Mouse (Mus musculus) liver, embryonic 16.5 days (tissue): ENCODE results near the gene Syt15. TPM values are rescaled to one million over a fixed set of nuclear protein-coding genes. Genes with fewer than 3 reads are reported as not detected.
"Not testable (repeated sequence)": the region's sequence is repeated elsewhere in the genome, so short reads cannot be mapped to it uniquely, and the experiment has no call there.

ENCODE experiments used
- ATAC-seq: fragments of 200-750 bp; cut with Nextera tagmentation; 2 replicates; pipeline ENCODE4 v1.8.0; 2017; ENCODE audit warnings: low read depth, mild to moderate bottlenecking, moderate number of reproducible peaks, moderate library complexity
- H3K27ac ChIP-seq: fragments of 300-500 bp; sonication (generic); 2 replicates; pipeline ENCODE4 v1.5.1; 2014; ENCODE audit warnings: mild to moderate bottlenecking, low read length
- H3K27me3 ChIP-seq: fragments of 300-500 bp; sonication (generic); 2 replicates; pipeline ENCODE4 v1.6.1; 2014; ENCODE audit warnings: low read depth, low read length, mixed read lengths; ENCODE audit not compliant: control insufficient read depth, insufficient read depth
- H3K36me3 ChIP-seq: fragments of 300-500 bp; sonication (generic); 2 replicates; pipeline ENCODE4 v1.6.1; 2014; ENCODE audit warnings: mild to moderate bottlenecking; ENCODE audit not compliant: control insufficient read depth, insufficient read depth
- H3K4me1 ChIP-seq: fragments of 300-500 bp; sonication (generic); 2 replicates; pipeline ENCODE4 v1.6.1; 2014; ENCODE audit warnings: low read depth, low read length, mixed read lengths; ENCODE audit not compliant: control insufficient read depth
- H3K4me2 ChIP-seq: fragments of 300-500 bp; sonication (generic); 2 replicates; pipeline ENCODE4 v1.6.1; 2014; ENCODE audit warnings: low read depth, low read length, mixed read lengths
- H3K4me3 ChIP-seq: fragments of 300-500 bp; sonication (generic); 2 replicates; pipeline ENCODE4 v1.5.1; 2014; ENCODE audit warnings: low read depth, mild to moderate bottlenecking, low read length
- H3K9ac ChIP-seq: fragments of 300-500 bp; sonication (generic); 2 replicates; pipeline ENCODE4 v1.6.1; 2014; ENCODE audit warnings: low read depth, low read length
- H3K9me3 ChIP-seq: fragments of 300-500 bp; sonication (generic); replicated peaks from 2 replicates; pipeline ENCODE4 v1.6.1; 2016; ENCODE audit warnings: low read length; ENCODE audit not compliant: control insufficient read depth
- WGBS: fragments of 180-500 bp; shearing (Covaris S2); extraction: QIAGEN DNeasy Blood & Tissue Kit; methylation state at CpG from one replicate; pipeline ENCODE4 v1.1.7; 2014; ENCODE audit not compliant: insufficient replicate concordance; 5-methylcytosine and 5-hydroxymethylcytosine counted together
- polyA plus RNA-seq: library from polyadenylated mRNA; unstranded; fragments of >200 nt; fragmentation: Nextera tagmentation; extraction: Ambion mirVana; gene quantifications from 2 replicates; pipeline ENCODE4 v1.2.1, GENCODE M21; 2015

Syt15 gene
- polyA plus RNA-seq, 1 experiment from 2014 or later = 0.57 TPM

- no peak for ATAC-seq
- Histone ChIP-seq H3K27me3 (no peaks in the 10 kb centered on the region), H3K4me2 (no peak overlapping the region), H3K9me3 (no peaks in the 10 kb centered on the region; the same call in 1 of the 2 replicates), H3K36me3 (no peaks in the 10 kb centered on the region; the same call in 1 of the 2 replicates), H3K4me3 (no peak overlapping the region), H3K4me1 (peaks cover 2% of the 10 kb centered on the region), H3K9ac (no peak overlapping the region), H3K27ac (no peak overlapping the region)
- 55% methylated on average over 4 of the region's 4 CpGs for WGBS
Observed at GRCm38 (mm10) chr14:34233846-34234245, 14.5 kb downstream of the Syt15 start.

GRCm38 (mm10) chr14:34234630-34235380, 15.4 kb downstream of the Syt15 start:
- H3K4me1 ChIP-seq = peaks cover 2% of the 10 kb centered on the region
- H3K4me2 ChIP-seq = peak overlapping the region; percentile 48
- no peaks in the 10 kb centered on the region for H3K27me3 ChIP-seq
- H3K9me3 ChIP-seq = no peaks in the 10 kb centered on the region; the same call in 1 of the 2 replicates
- no peak overlapping the region for H3K27ac ChIP-seq
- H3K36me3 ChIP-seq = no peaks in the 10 kb centered on the region; the same call in 1 of the 2 replicates
- WGBS = 13% methylated on average over 16 of the region's 16 CpGs
- peak; percentile 90 for ATAC-seq
- H3K9ac ChIP-seq = no peak overlapping the region
- H3K4me3 ChIP-seq = no peak overlapping the region

- no peak overlapping the region for H3K4me3 ChIP-seq
- no peaks in the 10 kb centered on the region for H3K9me3 ChIP-seq
- no peaks in the 10 kb centered on the region for H3K27me3 ChIP-seq
- H3K36me3 ChIP-seq = peaks cover 4% of the 10 kb centered on the region; the same call in 1 of the 2 replicates
- no peaks in the 10 kb centered on the region; the same call in 1 of the 2 replicates for H3K4me1 ChIP-seq
- no peak overlapping the region for H3K9ac ChIP-seq
- H3K27ac ChIP-seq = peak overlapping the region; percentile 86
- 22% methylated on average over 10 of the region's 10 CpGs for WGBS
- H3K4me2 ChIP-seq = no peak overlapping the region
- 0 out of 2 replicates have a peak, but pooled peaks have one; percentile 33 for ATAC-seq
Observed at GRCm38 (mm10) chr14:34240263-34240662, 20.9 kb downstream of the Syt15 start.

- Histone ChIP-seq H3K4me3 (no peak overlapping the region), H3K4me1 (no peaks in the 10 kb centered on the region; the same call in 1 of the 2 replicates), H3K4me2 (no peak overlapping the region), H3K27me3 (no peaks in the 10 kb centered on the region), H3K27ac (no peak overlapping the region; the same call in 1 of the 2 replicates), H3K9me3 (no peaks in the 10 kb centered on the region), H3K9ac (no peak overlapping the region), H3K36me3 (peaks cover 4% of the 10 kb centered on the region; the same call in 1 of the 2 replicates)
- WGBS = 55% methylated on average over 6 of the region's 6 CpGs
- ATAC-seq = peak; percentile 89
Observed at GRCm38 (mm10) chr14:34240676-34241075, 21.3 kb downstream of the Syt15 start.

- Histone ChIP-seq H3K9ac (no peak overlapping the region), H3K4me3 (no peak overlapping the region), H3K4me1 (no peaks in the 10 kb centered on the region), H3K27ac (peak overlapping the region; percentile 37; the same call in 1 of the 2 replicates), H3K4me2 (no peak overlapping the region), H3K36me3 (no peaks in the 10 kb centered on the region), H3K27me3 (no peaks in the 10 kb centered on the region), H3K9me3 (no peaks in the 10 kb centered on the region)
- peak; percentile 74 for ATAC-seq
- WGBS = 66% methylated on average over 5 of the region's 6 CpGs
Observed at GRCm38 (mm10) chr14:34252470-34253145, 33.2 kb downstream of the Syt15 start.

- H3K27ac ChIP-seq = peak overlapping the region; percentile 44; the same call in 1 of the 2 replicates
- H3K4me1 ChIP-seq = no peaks in the 10 kb centered on the region
- no peaks in the 10 kb centered on the region for H3K36me3 ChIP-seq
- H3K9ac ChIP-seq = no peak overlapping the region
- no peak overlapping the region for H3K4me3 ChIP-seq
- no peaks in the 10 kb centered on the region for H3K27me3 ChIP-seq
- H3K9me3 ChIP-seq = no peaks in the 10 kb centered on the region
- no peak overlapping the region for H3K4me2 ChIP-seq
- 74% methylated on average over 4 of the region's 4 CpGs for WGBS
- ATAC-seq = no peak
Observed at GRCm38 (mm10) chr14:34253261-34253660, 33.9 kb downstream of the Syt15 start.

- not testable (repeated sequence) for H3K27me3 ChIP-seq, ATAC-seq, H3K36me3 ChIP-seq, H3K27ac ChIP-seq, H3K9me3 ChIP-seq, H3K4me3 ChIP-seq, H3K9ac ChIP-seq, H3K4me1 ChIP-seq, H3K4me2 ChIP-seq
- WGBS = 73% methylated on average over 3 of the region's 3 CpGs
Observed at GRCm38 (mm10) chr14:34258525-34258924, 39.1 kb downstream of the Syt15 start.

- Histone ChIP-seq H3K27me3 (no peaks in the 10 kb centered on the region), H3K27ac (peak overlapping the region; percentile 58; the same call in 1 of the 2 replicates), H3K4me2 (no peak overlapping the region), H3K4me3 (no peak overlapping the region), H3K9me3 (no peaks in the 10 kb centered on the region), H3K4me1 (no peaks in the 10 kb centered on the region), H3K9ac (no peak overlapping the region), H3K36me3 (no peaks in the 10 kb centered on the region)
- peak; percentile 67 for ATAC-seq
- WGBS = 60% methylated on average over 9 of the region's 9 CpGs
Observed at GRCm38 (mm10) chr14:34268046-34268445, 48.7 kb downstream of the Syt15 start.

GRCm38 (mm10) chr14:34273280-34273679, 53.9 kb downstream of the Syt15 start:
- no peaks in the 10 kb centered on the region for H3K4me1 ChIP-seq
- no peak for ATAC-seq
- H3K4me3 ChIP-seq = no peak overlapping the region
- no peaks in the 10 kb centered on the region for H3K27me3 ChIP-seq
- H3K9me3 ChIP-seq = no peaks in the 10 kb centered on the region
- no peak overlapping the region for H3K9ac ChIP-seq
- 40% methylated on average over 2 of the region's 2 CpGs for WGBS
- no peak overlapping the region for H3K4me2 ChIP-seq
- no peak overlapping the region for H3K27ac ChIP-seq
- no peaks in the 10 kb centered on the region for H3K36me3 ChIP-seq
